Mouse (Mus musculus) central nervous system, embryonic 11.5 days (tissue): Measurements from ENCODE around the gene Uox. TPM values are rescaled to one million over a fixed set of nuclear protein-coding genes. Genes with fewer than 3 reads are reported as not detected.

Experiments
- polyA plus RNA-seq: library from polyadenylated mRNA; depleted of rRNA; stranded (reverse); fragments of >200 nt; gene quantifications from 2 replicates; pipeline ENCODE4 v1.2.3, GENCODE M21; 2012; rRNA removed

Gene Uox
- polyA plus RNA-seq, result 0.16 TPM in 1 of 2 replicates, not detected in the other

DNA sequence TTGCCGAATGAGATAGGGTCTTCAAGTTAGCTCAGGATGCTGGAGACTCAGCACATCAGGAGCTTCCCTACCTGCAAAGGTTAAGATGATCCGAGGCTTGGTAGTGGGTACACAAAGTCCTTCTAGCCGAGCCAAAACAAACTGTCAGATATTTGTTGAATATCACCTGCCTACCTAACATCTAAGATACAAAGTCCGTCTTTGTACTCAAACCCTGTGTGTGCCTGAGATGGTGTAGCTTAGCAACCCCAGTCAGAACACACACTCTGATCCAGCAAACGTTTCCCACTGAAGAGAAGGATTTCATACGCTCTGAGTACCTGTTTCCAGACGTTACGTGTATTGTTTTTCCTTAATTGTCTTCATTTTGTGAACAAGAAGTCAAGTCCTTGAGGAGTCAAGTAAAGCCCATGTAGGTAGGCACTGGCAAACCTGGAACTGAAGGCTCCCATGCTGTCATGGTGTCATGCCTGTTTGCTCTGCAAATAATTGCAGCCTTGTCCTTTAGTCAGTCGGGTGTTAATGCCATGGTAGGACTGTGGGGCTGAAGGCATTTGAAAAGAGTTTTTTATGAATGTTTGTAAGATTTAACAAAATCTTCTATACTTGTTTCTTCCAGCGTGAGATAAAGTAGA is at the start of gene Uox:
TSS of gene Uox (plus strand) at position 279 of the 635 bp plus-strand sequence.

DNA sequence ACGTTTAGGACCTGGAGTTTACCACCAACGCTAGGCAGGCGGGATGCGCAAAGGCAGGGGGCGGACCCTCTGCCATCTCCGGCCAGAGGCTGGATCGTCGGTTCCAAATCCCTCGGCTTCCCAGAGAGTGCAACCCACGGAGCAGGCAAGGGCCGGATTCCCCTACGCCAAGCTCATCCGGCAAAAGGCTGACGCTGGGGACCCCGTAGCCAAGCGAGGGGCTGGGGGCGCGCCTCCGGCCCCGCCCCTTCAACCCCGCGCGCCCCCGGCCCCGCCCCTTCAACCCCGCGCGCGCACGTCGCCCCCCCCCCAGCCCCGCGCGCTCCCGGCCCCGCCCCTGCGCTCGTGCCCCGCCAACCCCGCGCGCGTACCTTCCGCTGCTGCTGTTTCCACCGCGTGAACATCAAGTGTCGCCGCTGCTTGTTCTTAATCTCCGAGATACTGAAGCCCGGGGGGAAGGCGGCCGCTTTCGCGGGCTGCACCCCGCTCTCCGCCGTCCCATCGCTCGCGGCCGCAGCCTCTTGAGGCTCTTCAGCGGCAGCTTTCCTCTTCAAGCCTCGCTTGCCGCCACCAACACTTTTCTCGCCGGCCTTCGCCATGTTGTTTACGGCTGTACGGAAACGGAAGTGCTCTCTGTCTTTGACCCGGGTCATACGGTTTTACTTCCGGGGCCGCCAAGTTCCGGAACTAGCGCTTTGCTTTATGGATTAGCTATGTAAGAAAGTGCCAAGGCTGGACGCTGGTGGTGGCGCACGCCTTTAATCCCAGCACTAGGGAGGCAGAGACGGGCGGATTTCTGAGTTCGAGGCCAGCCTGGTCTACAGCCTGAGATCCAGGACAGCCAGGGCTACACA is 49.2 kb upstream of the Uox start, which contains the start of gene Rpf1:
TSS of gene Rpf1 (minus strand) at position 632 of the 854 bp plus-strand sequence.

GRCm38 (mm10) chr3:146615496-146615895 is 45.3 kb downstream of the Uox start, which contains the start of gene Dnase2b:
Gene Dnase2b (minus strand): TSS chr3:146615596.

GRCm38 (mm10) chr3:146651217-146651616 is 81.0 kb downstream of the Uox start, which contains the start of gene 4930503B20Rik:
Gene 4930503B20Rik (minus strand): TSS chr3:146651317.

Other genes starting within 250 kb of the Uox start
- gene Ssx2ip, start 165.8 kb upstream of the Uox start, polyA plus RNA-seq, result 17.2 and 22.1 TPM in 2 replicates
- 2.1 and 4.1 TPM in 2 replicates for gene Ctbs, start 120.6 kb upstream of the Uox start, polyA plus RNA-seq
- 9.0 and 11.3 TPM in 2 replicates for gene Spata1, start 70.7 kb upstream of the Uox start, polyA plus RNA-seq
- 203 and 429 TPM in 2 replicates for gene Gng5, start 70.6 kb upstream of the Uox start, polyA plus RNA-seq
- 55.2 and 63.2 TPM in 2 replicates for gene Rpf1, start 49.0 kb upstream of the Uox start, polyA plus RNA-seq
- gene Dnase2b, start 45.2 kb downstream of the Uox start, polyA plus RNA-seq, result 0.05 TPM in 1 of 2 replicates, not detected in the other
- 0.12 TPM in 1 of 2 replicates, not detected in the other for gene 4930503B20Rik, start 80.9 kb downstream of the Uox start, polyA plus RNA-seq
- 0.26 and 0.42 TPM in 2 replicates for gene Samd13, start 115.2 kb downstream of the Uox start, polyA plus RNA-seq
- 34.6 and 48.9 TPM in 2 replicates for gene Prkacb, start 242.6 kb downstream of the Uox start, polyA plus RNA-seq